Mouse (Mus musculus) spleen, embryonic (tissue): ENCODE results near the gene Lrriq1.

Experiments used
- CTCF ChIA-PET: fragments of 350-600 bp; sonication (Branson Sonifier 250); formaldehyde crosslinking; loops from one replicate; lab custom pipeline; 2022; lab: Charles Lee

Lrriq1 gene

GRCm38 (mm10) chr10:103029132-103029729 is 206.9 kb downstream of the Lrriq1 start:
- CTCF ChIA-PET: no interaction called here

GRCm38 (mm10) chr10:103028253-103029131 is 207.6 kb downstream of the Lrriq1 start:
- CTCF ChIA-PET: no interaction called here

DNA sequence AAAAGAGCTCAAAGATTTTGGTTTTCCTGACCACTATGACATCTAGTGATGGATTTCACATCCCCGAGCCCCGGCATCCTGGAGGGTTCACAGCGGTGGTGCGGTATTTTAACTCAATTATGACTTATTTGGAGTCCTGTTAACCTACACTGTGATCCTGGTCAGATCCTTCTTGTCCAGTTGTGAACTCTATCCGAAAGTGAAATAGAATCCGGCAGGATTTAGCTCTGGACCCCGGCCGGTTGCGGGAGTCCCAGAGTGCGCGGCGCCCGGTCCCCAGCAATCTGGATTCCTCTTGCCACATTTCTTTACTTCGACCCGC is 208.2 kb downstream of the Lrriq1 start:
- CTCF ChIA-PET: no interaction called here

DNA sequence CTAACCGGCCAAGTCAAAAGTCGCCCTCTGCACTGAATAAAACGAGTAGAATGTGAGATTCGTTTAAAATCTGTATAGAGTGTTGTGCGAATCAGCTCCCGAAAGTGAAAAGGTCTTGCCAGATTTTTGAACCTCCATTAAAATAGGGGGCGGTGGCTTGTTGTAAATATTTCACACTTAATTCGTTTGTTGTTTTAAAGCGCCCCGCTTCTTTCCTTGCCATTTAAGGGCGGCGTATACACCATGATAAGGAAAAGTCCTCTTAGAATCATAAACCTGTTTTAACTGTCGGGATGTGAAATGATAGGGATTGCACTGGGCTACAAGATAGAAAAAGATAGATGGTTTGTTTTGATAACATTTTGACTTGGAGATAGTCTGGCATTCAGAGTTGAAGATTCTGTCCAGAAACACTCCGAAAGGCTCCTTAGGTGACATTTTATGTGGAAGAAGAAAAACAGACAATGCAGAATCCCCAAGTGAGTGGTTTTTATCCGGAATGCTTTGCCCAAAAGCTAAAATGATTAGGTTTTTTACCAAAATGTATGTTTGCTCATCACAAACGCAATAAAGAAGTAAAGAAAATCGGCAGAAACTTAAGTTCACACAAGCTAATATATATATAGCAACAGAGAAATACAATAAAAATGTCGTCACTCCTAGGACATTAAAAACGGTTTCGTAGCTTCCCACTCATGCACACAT is 208.7 kb downstream of the Lrriq1 start:
- CTCF ChIA-PET: no interaction called here

GRCm38 (mm10) chr10:103026636-103027225 is 209.4 kb downstream of the Lrriq1 start:
- CTCF ChIA-PET: no interaction called here

GRCm38 (mm10) chr10:103002556-103002955 is 233.6 kb downstream of the Lrriq1 start:
- CTCF ChIA-PET: no interaction called here

DNA sequence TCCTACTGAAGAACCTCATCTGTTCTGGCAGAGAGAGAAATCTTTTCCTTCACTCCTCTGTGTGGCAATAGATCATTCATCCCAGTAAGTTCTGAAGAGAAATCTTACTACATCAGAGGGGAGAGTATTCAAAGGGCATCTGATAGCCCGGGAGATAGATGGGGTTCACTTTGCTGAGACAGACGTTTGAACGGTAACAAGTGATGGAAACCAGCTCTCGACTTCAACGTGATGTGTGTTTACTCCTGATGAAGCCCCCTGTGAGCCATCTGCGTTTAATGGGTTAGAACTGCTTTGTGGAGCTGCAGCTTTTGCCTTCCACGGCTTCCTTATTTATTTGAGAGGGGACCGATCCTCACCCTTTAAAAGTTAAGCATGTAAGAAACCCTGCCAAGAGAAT is 235.2 kb downstream of the Lrriq1 start:
- CTCF ChIA-PET: interaction anchor here (0.5 kb wide), 1 partner anchor 1518 kb away, joined by 3 read pairs; no protein-coding TSS in a partner anchor

GRCm38 (mm10) chr10:102999584-102999983 is 236.5 kb downstream of the Lrriq1 start:
- CTCF ChIA-PET: interaction anchor here (0.7 kb wide), 1 partner anchor 74 kb away, joined by 3 read pairs; no protein-coding TSS in a partner anchor
